Mouse (Mus musculus) liver, adult 2 months (tissue): ENCODE measurements at regions not wholly inside any gene's neighbourhood (a gene's known extent, or its start where the extent isn't known, plus 50 kb on each side); places are given as distances from the start of the nearest gene placed in this dataset.
A peak's percentile ranks its signal among the peaks of the same experiment; 100 is the strongest.

Experiments
- DNase-seq: peaks from one replicate; pipeline ENCODE4 v3.0.0-alpha.2; 2011; ENCODE audit warnings: low read depth, low spot score; ENCODE audit errors: extremely low read depth
- H3K27ac ChIP-seq: fragments of 200-500 bp; replicated peaks from 2 replicates; pipeline ENCODE4 v1.5.1; 2012; ENCODE audit warnings: low read depth, mild to moderate bottlenecking, control low read depth, inconsistent platforms, low read length; ENCODE audit not compliant: insufficient read depth
- H3K27me3 ChIP-seq: fragments of 200-500 bp; 2 replicates; pipeline ENCODE4 v1.6.1; 2012; ENCODE audit warnings: mild to moderate bottlenecking, moderate library complexity, low read length, inconsistent platforms; ENCODE audit not compliant: control insufficient read depth, insufficient read depth
- H3K36me3 ChIP-seq: fragments of 200-500 bp; 2 replicates; pipeline ENCODE4 v1.6.1; 2012; ENCODE audit warnings: low read length, inconsistent platforms; ENCODE audit not compliant: control insufficient read depth, insufficient read depth
- H3K4me1 ChIP-seq: fragments of 200-500 bp; 2 replicates; pipeline ENCODE4 v1.6.1; 2011; ENCODE audit warnings: low read length; ENCODE audit not compliant: control insufficient read depth, insufficient read depth
- H3K4me3 ChIP-seq: fragments of 200-500 bp; 2 replicates; pipeline ENCODE4 v1.5.1; 2011; ENCODE audit warnings: low read depth, mild to moderate bottlenecking, control low read depth, low read length, moderate library complexity; ENCODE audit not compliant: insufficient read depth
- H3K79me2 ChIP-seq: fragments of 200-500 bp; 2 replicates; pipeline ENCODE4 v1.6.1; 2012; ENCODE audit warnings: inconsistent platforms, mild to moderate bottlenecking, low read length, moderate library complexity; ENCODE audit not compliant: control insufficient read depth, insufficient read depth
- H3K9ac ChIP-seq: fragments of 200-500 bp; 2 replicates; pipeline ENCODE4 v1.6.1; 2012; ENCODE audit warnings: low read depth, mild to moderate bottlenecking, control low read depth, inconsistent platforms, low read length
- CTCF ChIP-seq: fragments of 200-500 bp; IDR thresholded peaks from 2 replicates; pipeline ENCODE4 v1.5.1; 2011; ENCODE audit warnings: low read depth, low read length, control low read depth
- POLR2A ChIP-seq: fragments of 200-500 bp; IDR thresholded peaks from 2 replicates; pipeline ENCODE4 v1.6.1; 2011; ENCODE audit warnings: low read length, control low read depth; ENCODE audit not compliant: insufficient read depth; ENCODE audit errors: extremely low read depth
- WGBS: fragments of 180-500 bp; shearing (Covaris S2); methylation state at CpG from one replicate; pipeline ENCODE4 v1.1.7; 2018; 5-methylcytosine and 5-hydroxymethylcytosine counted together

DNA sequence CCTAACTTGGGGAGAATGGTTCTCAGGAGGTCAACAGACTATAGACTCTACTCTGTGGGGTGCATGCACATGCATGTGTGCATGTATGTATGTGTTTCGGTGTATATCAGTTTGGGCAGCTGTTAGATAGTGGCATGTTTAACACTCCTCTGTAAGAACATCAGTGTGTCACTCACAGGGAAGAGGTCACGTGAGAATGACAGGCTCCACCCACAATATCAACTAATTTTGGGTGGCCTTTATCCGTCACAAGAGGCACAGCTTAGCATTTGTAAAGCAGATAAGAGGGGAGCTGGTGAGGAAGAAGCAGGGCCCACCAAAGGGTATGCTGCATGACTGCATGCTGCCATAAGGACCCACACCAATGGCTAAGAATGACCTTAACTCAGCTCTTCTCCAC, 93.2 kb upstream of the Serp2 start:
- TF ChIP-seq POLR2A, result no peak
- TF ChIP-seq CTCF, result no peak

DNA sequence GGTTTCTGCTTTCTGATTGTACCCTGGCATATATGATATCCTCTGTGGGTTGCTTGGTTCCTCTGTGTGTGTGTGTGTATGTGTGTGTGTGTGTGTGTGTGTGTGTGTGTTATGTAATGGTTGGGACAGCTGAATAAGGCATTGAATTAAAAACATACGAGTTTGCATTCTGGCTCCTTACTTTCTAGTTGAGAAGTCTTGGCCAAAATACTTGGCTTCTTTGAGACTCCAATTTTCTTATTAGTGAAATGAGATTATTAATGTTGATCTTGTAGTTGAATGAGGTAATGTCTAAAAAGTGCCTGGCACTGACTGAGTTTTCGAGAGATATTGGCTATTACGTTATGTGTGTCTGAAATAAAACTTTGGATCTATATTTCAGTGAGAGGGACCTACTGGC, 88.0 kb upstream of the Serp2 start:
- H3K79me2 ChIP-seq, result no peaks in the 10 kb centered on the region
- H3K4me1 ChIP-seq, result peaks cover 2% of the 10 kb centered on the region; the same call in 1 of the 2 replicates
- no peaks in the 10 kb centered on the region for H3K36me3 ChIP-seq
- DNase-seq, result no peak
- no peaks in the 10 kb centered on the region for H3K27me3 ChIP-seq
- H3K9ac ChIP-seq, result no peak overlapping the region
- no peak overlapping the region for H3K4me3 ChIP-seq
- 88% methylated on average over 3 of the region's 3 CpGs for WGBS
- TF ChIP-seq CTCF (no peak), POLR2A (no peak)
- no peak overlapping the region for H3K27ac ChIP-seq

More for the DNA sequence above, 93.2 kb upstream of the Serp2 start:
- Histone ChIP-seq H3K9ac (no peak overlapping the region), H3K4me1 (no peaks in the 10 kb centered on the region), H3K4me3 (no peak overlapping the region), H3K36me3 (no peaks in the 10 kb centered on the region), H3K79me2 (no peaks in the 10 kb centered on the region), H3K27ac (no peak overlapping the region), H3K27me3 (no peaks in the 10 kb centered on the region)
- no peak for DNase-seq
- WGBS, result 97% methylated on average over 3 of the region's 3 CpGs

DNA sequence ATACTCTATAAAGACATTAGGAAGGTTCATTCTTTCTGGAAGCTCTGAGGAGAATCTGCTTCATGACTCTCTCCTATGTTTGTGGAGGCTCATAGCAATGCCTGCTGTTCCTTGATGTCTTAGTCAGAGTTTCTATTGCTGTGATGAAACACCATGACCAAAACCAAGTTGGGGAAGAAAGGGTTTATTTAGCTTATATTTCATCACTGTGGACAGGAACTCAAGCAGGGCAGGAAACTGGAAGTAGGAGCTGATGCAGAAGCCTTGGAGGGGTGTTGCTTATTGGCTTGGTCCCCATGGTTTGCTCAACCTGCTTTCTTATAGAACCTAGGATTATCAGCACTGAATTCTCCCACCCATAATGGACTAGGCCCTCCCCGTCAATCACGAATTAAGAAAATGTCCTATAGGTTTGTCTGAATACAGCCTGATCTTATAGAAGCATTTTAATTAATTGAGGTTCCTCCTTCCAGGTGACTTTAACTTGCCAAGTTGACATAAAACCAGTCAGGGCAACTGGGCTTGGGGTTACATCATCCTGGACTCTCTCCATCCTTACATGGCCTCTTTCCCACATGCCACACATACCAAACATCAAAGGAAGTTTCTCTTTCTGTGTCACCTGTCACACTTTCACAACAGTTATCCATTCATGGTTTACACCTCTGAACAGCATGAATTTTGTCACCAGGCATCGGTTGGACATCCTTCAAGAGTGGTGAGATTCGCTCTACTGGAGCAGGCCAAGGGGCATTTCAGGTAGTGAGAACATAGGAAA, 85.3 kb upstream of the Serp2 start:
- WGBS, result 58% methylated on average over 4 of the region's 4 CpGs
- Histone ChIP-seq H3K27ac (no peak overlapping the region), H3K9ac (no peak overlapping the region), H3K4me1 (peaks cover 2% of the 10 kb centered on the region; the same call in 1 of the 2 replicates), H3K27me3 (no peaks in the 10 kb centered on the region), H3K4me3 (no peak overlapping the region), H3K79me2 (no peaks in the 10 kb centered on the region), H3K36me3 (no peaks in the 10 kb centered on the region)
- peak; percentile 86 for DNase-seq
- no peak for TF ChIP-seq CTCF
- no peak for TF ChIP-seq POLR2A

DNA sequence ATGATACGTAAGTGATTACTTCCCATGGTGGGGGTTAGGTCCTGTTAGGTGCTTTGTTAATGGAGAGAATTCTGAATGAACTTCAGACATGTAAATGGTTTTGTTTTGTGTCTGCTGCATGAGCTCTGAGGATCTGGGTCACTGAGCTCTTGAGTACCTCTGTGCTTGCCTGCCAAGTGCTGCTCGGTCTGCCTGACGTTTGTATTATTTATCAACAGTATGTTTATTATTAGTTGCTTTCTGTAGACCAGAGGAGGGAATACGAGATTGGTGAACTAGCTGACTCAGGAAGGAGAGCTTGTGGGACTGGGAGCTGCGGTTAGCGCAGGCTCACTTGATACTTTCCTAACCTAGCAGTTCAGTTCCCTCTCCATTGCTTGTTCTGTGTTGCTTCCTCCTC, 76.5 kb upstream of the Serp2 start:
- Histone ChIP-seq H3K4me1 (peaks cover 14% of the 10 kb centered on the region), H3K9ac (no peak overlapping the region), H3K4me3 (no peak overlapping the region), H3K36me3 (no peaks in the 10 kb centered on the region), H3K27ac (no peak overlapping the region), H3K27me3 (no peaks in the 10 kb centered on the region), H3K79me2 (no peaks in the 10 kb centered on the region)
- 73% methylated on average over 6 of the region's 6 CpGs for WGBS
- no peak for DNase-seq
- TF ChIP-seq POLR2A (no peak), CTCF (no peak)

DNA sequence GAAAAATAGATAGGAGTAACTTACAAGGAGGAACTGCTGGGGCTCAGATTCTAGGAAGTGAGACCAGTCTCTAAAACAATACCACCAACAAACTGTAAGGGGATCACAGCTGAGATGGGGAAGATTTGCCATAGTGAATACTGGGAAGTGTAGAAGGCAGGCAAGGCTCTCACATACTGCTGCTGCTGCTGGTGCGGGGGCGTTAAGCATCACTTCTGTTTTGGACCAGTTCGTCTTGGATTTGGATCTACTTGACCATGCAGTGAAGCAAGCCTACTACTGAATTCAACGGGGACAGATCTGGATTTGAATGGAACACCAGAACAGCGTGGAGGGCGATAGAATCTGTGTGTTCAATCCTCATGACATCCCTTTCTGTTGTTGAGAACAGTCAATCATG, 76.1 kb upstream of the Serp2 start:
- 91% methylated on average over 6 of the region's 6 CpGs for WGBS
- Histone ChIP-seq H3K4me1 (peaks cover 14% of the 10 kb centered on the region), H3K27me3 (no peaks in the 10 kb centered on the region), H3K9ac (no peak overlapping the region), H3K27ac (no peak overlapping the region), H3K4me3 (no peak overlapping the region), H3K79me2 (no peaks in the 10 kb centered on the region), H3K36me3 (no peaks in the 10 kb centered on the region)
- TF ChIP-seq CTCF (no peak), POLR2A (no peak)
- DNase-seq, result no peak

DNA sequence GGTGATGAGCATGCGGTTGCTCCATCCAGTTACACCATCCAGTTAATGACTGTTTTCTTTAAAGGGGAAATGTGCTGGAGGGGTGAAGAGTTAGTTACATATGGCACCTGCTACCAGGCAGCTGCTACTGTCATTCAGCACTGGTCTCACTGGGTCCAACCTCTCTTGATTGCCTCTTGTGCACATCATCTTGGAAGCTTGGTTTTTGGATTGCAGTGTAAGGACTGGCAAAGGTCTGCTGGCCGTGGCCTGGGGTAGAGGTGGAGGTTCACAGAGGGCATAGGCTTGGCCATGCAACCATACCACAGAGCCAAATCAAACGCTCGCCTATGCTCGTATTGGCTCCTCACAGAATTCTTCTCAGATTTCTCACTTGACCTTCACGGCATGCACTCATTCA, 75.1 kb upstream of the Serp2 start:
- WGBS, result 28% methylated on average over 6 of the region's 6 CpGs
- DNase-seq, result peak; percentile 88
- no peak overlapping the region for H3K27ac ChIP-seq
- no peak for TF ChIP-seq CTCF
- no peak for TF ChIP-seq POLR2A
- H3K9ac ChIP-seq, result no peak overlapping the region
- no peaks in the 10 kb centered on the region for H3K36me3 ChIP-seq
- no peak overlapping the region for H3K4me3 ChIP-seq
- no peaks in the 10 kb centered on the region for H3K79me2 ChIP-seq
- peaks cover 14% of the 10 kb centered on the region for H3K4me1 ChIP-seq
- H3K27me3 ChIP-seq, result no peaks in the 10 kb centered on the region
